Mouse (Mus musculus) ES-Bruce4 (cell line): ENCODE measurements around the gene March11.

ENCODE experiments used
- CTCF ChIP-seq: IDR thresholded peaks from one replicate; pipeline ENCODE4 v1.8.1; 2011; ENCODE audit warnings: low read depth, low read length
- EP300 ChIP-seq: IDR thresholded peaks from 2 replicates; pipeline ENCODE4 v1.6.1; 2011; ENCODE audit warnings: low read depth, low read length; ENCODE audit not compliant: insufficient read depth

DNA sequence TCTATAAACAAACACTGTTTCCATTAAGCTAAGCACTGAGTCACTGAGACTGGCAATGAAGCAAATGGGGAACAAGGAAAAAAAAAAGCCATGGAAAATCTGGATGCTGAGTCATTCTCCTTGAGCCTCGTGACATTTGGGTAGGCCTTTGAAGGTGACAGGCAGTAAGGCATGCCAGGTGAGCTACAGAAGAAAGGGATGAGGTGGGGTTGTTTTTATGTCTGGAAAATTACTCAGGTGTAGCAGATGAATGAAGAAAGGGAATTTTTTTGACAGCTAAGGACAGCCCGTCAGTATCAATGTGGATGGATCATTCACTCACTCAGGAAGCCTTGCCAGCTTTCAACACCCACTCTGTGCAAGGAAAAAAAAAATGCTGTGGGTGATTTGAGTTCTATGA, 123.8 kb downstream of the March11 start:
- no peak for TF ChIP-seq CTCF
- no peak for TF ChIP-seq EP300
